Mouse (Mus musculus) right cerebral cortex, adult 18-20 months (tissue): ENCODE data around the gene Dip2c.

Experiments
- DNase-seq: peaks from one replicate; pipeline ENCODE4 v3.0.0; 2022; ENCODE audit warnings: mixed read lengths

Dip2c gene

DNA sequence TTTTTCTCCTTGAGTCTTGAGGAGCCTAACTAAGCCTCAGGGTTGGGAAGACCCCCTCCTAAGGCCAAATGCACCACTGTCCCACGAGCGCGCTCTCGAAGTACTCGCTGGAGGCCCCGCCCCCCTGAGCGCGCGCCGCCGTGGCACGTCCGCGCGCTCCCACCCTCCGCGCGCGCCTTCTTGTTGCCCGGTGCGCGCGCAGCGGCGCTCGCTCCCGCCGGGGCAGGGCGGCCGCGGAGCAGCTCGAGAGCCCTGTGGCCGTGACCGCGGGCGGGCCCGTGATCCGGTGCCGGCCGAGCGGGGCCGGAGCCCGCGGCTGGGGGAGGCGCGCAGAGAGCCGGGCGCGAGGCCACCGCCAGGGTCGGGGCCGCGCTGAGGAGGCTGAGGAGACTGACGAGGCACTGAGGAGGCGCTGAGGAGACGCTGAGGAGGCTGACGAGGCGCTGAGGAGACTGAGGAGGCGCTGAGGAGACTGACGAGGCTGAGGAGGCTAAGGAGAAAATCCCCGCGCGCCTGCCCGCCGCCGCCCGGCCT lies at the start of gene Dip2c:
Gene Dip2c, plus strand, starts transcription at position 207 of the 534 bp plus-strand sequence.
- peak; percentile 90 for DNase-seq

- DNase-seq: peak; percentile 6
Measured at GRCm38 (mm10) chr13:9227078-9227477, 49.2 kb upstream of the Dip2c start.

GRCm38 (mm10) chr13:9237495-9237894 lies 38.8 kb upstream of the Dip2c start:
- no peak for DNase-seq

GRCm38 (mm10) chr13:9239127-9239526 lies 37.2 kb upstream of the Dip2c start:
- no peak for DNase-seq

- peak; percentile 92 for DNase-seq
Measured at GRCm38 (mm10) chr13:9239631-9240236, 36.6 kb upstream of the Dip2c start.

DNA sequence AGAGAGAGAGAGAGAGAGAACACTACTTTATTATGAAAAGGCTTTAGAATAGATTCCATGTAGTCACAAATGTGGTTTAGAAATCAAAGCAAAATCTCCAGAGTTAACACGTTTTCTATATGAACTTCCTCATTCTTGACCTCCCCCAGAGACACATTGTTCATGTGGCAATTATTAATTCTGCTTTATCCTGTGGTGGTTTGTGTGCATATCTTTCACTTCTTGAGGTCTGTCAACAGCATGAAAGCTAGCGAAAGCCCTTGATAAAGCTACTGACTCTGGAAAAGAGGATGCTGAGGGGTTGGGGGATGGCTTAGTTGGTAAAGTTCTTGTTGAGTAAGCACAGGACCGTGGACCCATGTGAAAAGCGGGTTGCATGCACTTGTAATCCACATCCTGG lies 14.6 kb upstream of the Dip2c start:
- no peak for DNase-seq

DNA sequence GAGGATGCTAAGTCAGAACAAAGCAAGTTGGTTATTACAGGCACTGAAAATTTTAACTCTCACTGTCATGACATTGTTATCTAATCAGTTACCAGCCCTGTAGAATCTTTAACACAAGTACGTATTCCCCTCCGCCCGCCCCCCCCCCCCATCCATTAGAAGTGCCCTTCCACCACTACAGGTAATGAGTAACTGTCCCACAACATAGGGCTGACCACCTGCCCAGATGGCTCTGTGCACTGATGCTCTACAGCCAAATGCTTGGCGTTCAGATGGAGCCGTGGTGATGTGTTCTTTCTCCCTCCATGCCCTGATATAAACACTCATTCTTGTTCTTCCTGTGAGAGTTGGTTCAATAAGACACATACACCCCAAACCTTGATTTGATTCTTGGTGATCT lies 10.8 kb upstream of the Dip2c start:
- no peak for DNase-seq

GRCm38 (mm10) chr13:9276856-9277620 lies 710 bp downstream of the Dip2c start:
- DNase-seq: no peak

GRCm38 (mm10) chr13:9277621-9277960 lies 1.3 kb downstream of the Dip2c start:
- no peak for DNase-seq

DNA sequence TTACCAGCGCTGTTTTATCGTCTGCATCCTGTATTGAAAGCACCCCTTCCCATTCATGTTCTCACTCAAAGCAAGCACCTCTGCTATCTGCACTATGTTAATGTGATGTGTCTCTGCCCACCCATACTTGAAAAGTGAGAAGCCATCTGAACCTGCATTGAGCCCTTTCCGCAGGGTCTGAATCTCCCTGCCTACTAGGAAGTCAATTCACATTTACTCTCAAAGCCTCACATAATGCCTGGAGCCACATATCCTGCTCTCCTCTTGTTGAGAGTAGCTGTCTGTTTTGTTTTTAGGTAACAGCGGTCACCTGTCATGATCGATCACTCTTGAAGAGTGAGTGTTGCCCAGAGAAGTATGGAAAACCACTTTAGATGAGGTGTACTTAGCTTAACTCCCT lies 2.3 kb downstream of the Dip2c start:
- DNase-seq: no peak

DNA sequence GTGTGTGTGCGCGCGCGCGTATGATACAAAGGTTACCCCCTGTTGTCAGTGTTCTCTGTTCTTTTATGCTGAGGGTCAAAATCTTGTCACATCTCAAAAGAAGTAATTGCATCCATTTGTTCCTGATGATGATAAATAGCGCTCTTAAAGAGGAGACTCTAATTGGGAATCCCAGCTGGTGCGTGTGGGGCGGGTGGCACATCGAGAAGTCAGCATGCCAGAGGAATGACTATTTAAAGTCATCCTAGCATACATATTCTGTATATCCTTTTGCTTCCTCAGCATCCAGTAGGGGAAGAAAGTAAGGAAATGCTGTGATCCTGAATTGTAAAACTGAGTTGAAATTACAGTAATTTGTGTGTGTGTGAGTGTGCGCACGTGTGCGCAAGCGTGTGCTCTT lies 6.7 kb downstream of the Dip2c start:
- peak; percentile 50 for DNase-seq

DNA sequence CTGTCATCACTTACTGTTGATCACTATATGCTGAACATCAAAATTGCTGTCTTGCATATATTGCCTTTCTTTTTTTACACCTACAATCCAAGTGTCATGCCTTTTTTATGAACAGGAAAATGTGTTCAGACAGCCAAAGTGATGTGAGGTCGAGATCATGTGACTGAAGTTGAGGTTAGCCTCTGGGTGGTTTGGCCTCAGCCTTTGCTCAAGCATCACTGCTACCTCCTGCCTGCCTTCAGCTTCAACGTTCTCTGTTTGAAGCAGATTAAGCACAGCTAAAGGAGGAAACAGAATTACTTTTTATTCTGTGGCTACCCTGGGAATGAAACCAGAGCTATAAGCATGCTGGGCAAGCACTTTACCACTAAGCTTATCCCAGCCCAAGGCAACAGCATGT lies 13.6 kb downstream of the Dip2c start:
- DNase-seq: no peak

GRCm38 (mm10) chr13:9296285-9296684 lies 20.0 kb downstream of the Dip2c start:
- no peak for DNase-seq

DNA sequence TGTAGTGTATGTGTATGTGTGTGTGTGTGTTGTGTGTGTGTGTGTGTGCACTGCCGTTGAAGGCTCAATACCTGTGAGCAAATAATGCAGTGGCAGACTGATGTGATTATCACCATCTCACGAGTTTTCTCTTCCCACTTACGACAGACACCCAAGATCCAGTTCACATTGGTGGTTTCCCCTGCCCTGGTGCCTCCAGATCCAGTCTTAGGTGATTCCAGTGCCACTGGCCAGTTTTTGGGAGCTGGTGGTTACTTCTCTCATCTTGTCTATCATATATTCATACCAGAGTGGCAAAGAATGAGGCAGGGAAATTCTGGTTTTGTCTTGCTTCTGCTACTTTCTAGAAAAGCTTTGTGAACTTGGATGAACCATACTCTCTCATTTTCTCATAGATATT lies 20.9 kb downstream of the Dip2c start:
- no peak for DNase-seq

- no peak for DNase-seq
Measured at GRCm38 (mm10) chr13:9297689-9298088, 21.4 kb downstream of the Dip2c start.

GRCm38 (mm10) chr13:9299657-9300056 lies 23.3 kb downstream of the Dip2c start:
- DNase-seq: no peak

- DNase-seq: no peak
Measured at GRCm38 (mm10) chr13:9308863-9309262, 32.5 kb downstream of the Dip2c start.

GRCm38 (mm10) chr13:9310806-9311205 lies 34.5 kb downstream of the Dip2c start:
- DNase-seq: no peak

DNA sequence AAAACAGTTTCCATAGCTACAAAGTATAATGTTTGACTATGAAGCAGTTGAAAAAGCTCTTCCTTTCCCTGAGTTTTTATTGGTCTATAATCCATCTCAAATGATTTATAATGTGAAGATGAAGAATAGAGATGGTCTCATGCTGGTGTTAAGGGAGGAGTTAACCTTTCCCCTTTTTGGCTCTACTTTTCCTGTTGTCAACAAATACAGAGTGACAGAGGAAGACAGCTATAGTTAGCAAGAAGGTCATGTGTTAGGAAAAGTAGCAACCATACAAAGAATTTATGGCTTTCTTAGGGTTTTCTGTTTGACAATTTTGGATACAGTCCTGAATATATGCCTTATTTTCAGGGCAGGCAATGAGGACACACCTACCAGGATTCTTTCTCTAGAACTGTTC lies 36.6 kb downstream of the Dip2c start:
- DNase-seq: no peak

GRCm38 (mm10) chr13:9314099-9314712 lies 37.9 kb downstream of the Dip2c start:
- DNase-seq: no peak

DNA sequence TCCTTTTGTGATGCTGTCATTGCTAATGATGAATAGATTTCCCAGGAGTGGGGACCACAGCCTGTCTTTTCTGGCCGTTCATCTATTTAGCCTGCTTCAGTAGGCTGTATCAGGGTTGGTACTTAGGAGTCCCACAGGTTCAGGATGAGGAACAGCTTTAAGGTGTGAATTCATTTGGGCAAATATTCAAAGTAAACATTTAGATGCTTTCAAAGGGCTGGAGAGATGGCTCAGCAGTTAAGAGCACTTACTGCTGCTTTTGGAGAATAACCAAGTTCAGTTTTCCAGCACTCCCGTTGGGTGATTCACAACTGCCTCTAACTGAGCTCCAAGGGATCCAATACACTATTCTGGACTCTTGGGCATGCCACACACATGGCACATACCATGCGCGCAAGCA lies 38.4 kb downstream of the Dip2c start:
- DNase-seq: no peak

- DNase-seq: no peak
Measured at GRCm38 (mm10) chr13:9319745-9320144, 43.4 kb downstream of the Dip2c start.

DNA sequence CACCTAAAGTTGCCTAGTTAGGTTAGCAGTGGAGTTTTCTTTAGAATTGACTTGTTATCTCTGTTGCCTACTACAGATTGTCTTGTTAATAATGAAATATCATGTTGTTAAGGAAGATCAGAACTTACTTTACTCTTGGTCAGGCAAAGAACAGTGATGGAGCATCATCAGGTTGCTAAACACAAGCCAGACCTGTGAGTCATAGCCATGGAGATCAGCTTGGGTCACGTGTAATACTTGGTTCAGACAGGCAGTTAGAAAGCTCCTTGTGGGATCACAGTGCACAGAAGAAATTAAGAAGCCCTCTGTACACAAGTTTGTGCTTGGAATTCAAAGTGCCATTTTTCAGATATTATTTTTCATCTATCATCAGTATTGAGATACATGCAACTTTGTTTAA lies 48.9 kb downstream of the Dip2c start:
- no peak for DNase-seq

GRCm38 (mm10) chr13:9329307-9329915 lies 53.1 kb downstream of the Dip2c start:
- peak; percentile 28 for DNase-seq
